Mouse (Mus musculus) liver, adult 2 months (tissue): Measurements from ENCODE around the gene Sema4b. TPM values are rescaled to one million over a fixed set of nuclear protein-coding genes. Genes with fewer than 3 reads are reported as not detected.

Experiments used
- DNase-seq: peaks from one replicate; pipeline ENCODE4 v3.0.0-alpha.2; 2011; ENCODE audit warnings: low read depth, low spot score; ENCODE audit errors: extremely low read depth
- H3K27ac ChIP-seq: fragments of 200-500 bp; replicated peaks from 2 replicates; pipeline ENCODE4 v1.5.1; 2012; ENCODE audit warnings: low read depth, mild to moderate bottlenecking, control low read depth, inconsistent platforms, low read length; ENCODE audit not compliant: insufficient read depth
- H3K27me3 ChIP-seq: fragments of 200-500 bp; 2 replicates; pipeline ENCODE4 v1.6.1; 2012; ENCODE audit warnings: mild to moderate bottlenecking, moderate library complexity, low read length, inconsistent platforms; ENCODE audit not compliant: control insufficient read depth, insufficient read depth
- H3K36me3 ChIP-seq: fragments of 200-500 bp; 2 replicates; pipeline ENCODE4 v1.6.1; 2012; ENCODE audit warnings: low read length, inconsistent platforms; ENCODE audit not compliant: control insufficient read depth, insufficient read depth
- H3K4me1 ChIP-seq: fragments of 200-500 bp; 2 replicates; pipeline ENCODE4 v1.6.1; 2011; ENCODE audit warnings: low read length; ENCODE audit not compliant: control insufficient read depth, insufficient read depth
- H3K4me3 ChIP-seq: fragments of 200-500 bp; 2 replicates; pipeline ENCODE4 v1.5.1; 2011; ENCODE audit warnings: low read depth, mild to moderate bottlenecking, control low read depth, low read length, moderate library complexity; ENCODE audit not compliant: insufficient read depth
- H3K79me2 ChIP-seq: fragments of 200-500 bp; 2 replicates; pipeline ENCODE4 v1.6.1; 2012; ENCODE audit warnings: inconsistent platforms, mild to moderate bottlenecking, low read length, moderate library complexity; ENCODE audit not compliant: control insufficient read depth, insufficient read depth
- H3K9ac ChIP-seq: fragments of 200-500 bp; 2 replicates; pipeline ENCODE4 v1.6.1; 2012; ENCODE audit warnings: low read depth, mild to moderate bottlenecking, control low read depth, inconsistent platforms, low read length
- CTCF ChIP-seq: fragments of 200-500 bp; IDR thresholded peaks from 2 replicates; pipeline ENCODE4 v1.5.1; 2011; ENCODE audit warnings: low read depth, low read length, control low read depth
- POLR2A ChIP-seq: fragments of 200-500 bp; IDR thresholded peaks from 2 replicates; pipeline ENCODE4 v1.6.1; 2011; ENCODE audit warnings: low read length, control low read depth; ENCODE audit not compliant: insufficient read depth; ENCODE audit errors: extremely low read depth
- WGBS: fragments of 180-500 bp; shearing (Covaris S2); methylation state at CpG from one replicate; pipeline ENCODE4 v1.1.7; 2018; 5-methylcytosine and 5-hydroxymethylcytosine counted together
- polyA plus RNA-seq: library from polyadenylated mRNA; depleted of rRNA; stranded (reverse); fragments of >200 nt; gene quantifications from 2 replicates; pipeline ENCODE4 v1.2.3, GENCODE M21; 2012
- total RNA-seq: library from RNA; depleted of rRNA; stranded (reverse); fragments of >200 nt; gene quantifications from 2 replicates; pipeline ENCODE4 v1.2.3, GENCODE M21; 2014

Gene Sema4b
- total and polyA plus RNA-seq, 2 experiments, result 3.7 to 4.4 TPM

GRCm38 (mm10) chr7:80158496-80159268 lies 28.0 kb upstream of the Sema4b start:
- WGBS, result 95% methylated on average over 8 of the region's 8 CpGs
- TF ChIP-seq CTCF (no peak), POLR2A (no peak)
- Histone ChIP-seq H3K27ac (no peak overlapping the region), H3K9ac (no peak overlapping the region), H3K4me3 (no peak overlapping the region), H3K36me3 (no peaks in the 10 kb centered on the region), H3K27me3 (no peaks in the 10 kb centered on the region), H3K4me1 (peaks cover 7% of the 10 kb centered on the region), H3K79me2 (no peaks in the 10 kb centered on the region)
- DNase-seq, result no peak

DNA sequence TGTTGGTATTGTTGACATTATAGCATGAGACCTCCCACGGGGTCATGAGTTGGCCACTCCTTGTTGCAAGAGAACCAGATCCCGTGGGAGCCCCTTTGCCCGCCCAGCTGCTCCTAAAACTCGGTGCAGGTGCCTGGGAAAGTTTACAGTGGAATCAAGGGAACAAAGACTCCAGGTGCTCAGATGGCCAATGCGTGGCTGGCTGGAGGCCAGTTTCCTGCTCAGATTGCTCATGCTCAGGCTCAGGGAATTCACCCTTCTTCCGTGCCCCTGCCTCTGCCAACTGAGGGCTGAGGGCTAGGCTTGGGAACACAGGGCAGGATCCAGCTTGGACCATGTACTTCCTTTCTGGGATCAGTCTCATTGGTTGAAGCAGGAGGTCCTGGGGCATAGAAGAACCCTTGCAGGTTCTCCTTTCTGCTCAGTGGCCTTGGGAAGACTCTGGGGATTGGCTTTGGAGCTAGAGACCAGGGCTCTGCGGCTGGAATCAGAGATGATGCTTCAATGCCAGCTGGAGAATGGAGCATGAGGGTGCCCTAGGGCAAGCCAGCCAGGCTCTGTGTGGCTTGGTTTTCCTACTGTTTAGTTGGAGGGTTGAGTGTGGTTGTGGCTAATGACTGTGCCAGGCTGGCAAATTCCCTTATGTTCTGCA lies 26.2 kb upstream of the Sema4b start:
- H3K9ac ChIP-seq, result no peak overlapping the region
- H3K4me1 ChIP-seq, result peaks cover 6% of the 10 kb centered on the region
- peak; percentile 61 for DNase-seq
- no peaks in the 10 kb centered on the region for H3K27me3 ChIP-seq
- no peak overlapping the region for H3K4me3 ChIP-seq
- 37% methylated on average over 7 of the region's 7 CpGs for WGBS
- no peaks in the 10 kb centered on the region for H3K36me3 ChIP-seq
- H3K27ac ChIP-seq, result no peak overlapping the region
- TF ChIP-seq CTCF (no peak), POLR2A (no peak)
- H3K79me2 ChIP-seq, result no peaks in the 10 kb centered on the region

- Histone ChIP-seq H3K4me3 (no peak overlapping the region), H3K36me3 (no peaks in the 10 kb centered on the region), H3K9ac (no peak overlapping the region), H3K27me3 (no peaks in the 10 kb centered on the region), H3K27ac (no peak overlapping the region), H3K4me1 (peaks cover 6% of the 10 kb centered on the region), H3K79me2 (no peaks in the 10 kb centered on the region)
- TF ChIP-seq POLR2A, result no peak
- no peak for TF ChIP-seq CTCF
- DNase-seq, result peak; percentile 65
- WGBS, result 70% methylated on average over 8 of the region's 8 CpGs
Measured at GRCm38 (mm10) chr7:80160945-80161306, 25.7 kb upstream of the Sema4b start.

- Histone ChIP-seq H3K27me3 (no peaks in the 10 kb centered on the region), H3K4me3 (no peak overlapping the region), H3K79me2 (no peaks in the 10 kb centered on the region), H3K9ac (no peak overlapping the region), H3K4me1 (no peaks in the 10 kb centered on the region), H3K27ac (no peak overlapping the region), H3K36me3 (no peaks in the 10 kb centered on the region)
- TF ChIP-seq CTCF (no peak), POLR2A (no peak)
- 87% methylated on average over 5 of the region's 5 CpGs for WGBS
- DNase-seq, result no peak
Measured at GRCm38 (mm10) chr7:80165432-80165831, 21.2 kb upstream of the Sema4b start.

GRCm38 (mm10) chr7:80166740-80167139 lies 19.9 kb upstream of the Sema4b start:
- H3K9ac ChIP-seq, result no peak overlapping the region
- no peaks in the 10 kb centered on the region for H3K79me2 ChIP-seq
- no peaks in the 10 kb centered on the region for H3K27me3 ChIP-seq
- H3K4me3 ChIP-seq, result no peak overlapping the region
- no peak overlapping the region for H3K27ac ChIP-seq
- WGBS, result 62% methylated on average over 7 of the region's 7 CpGs
- H3K36me3 ChIP-seq, result no peaks in the 10 kb centered on the region
- TF ChIP-seq CTCF, result no peak
- H3K4me1 ChIP-seq, result no peaks in the 10 kb centered on the region
- no peak for DNase-seq

GRCm38 (mm10) chr7:80169847-80170246 lies 16.8 kb upstream of the Sema4b start:
- H3K79me2 ChIP-seq, result no peaks in the 10 kb centered on the region
- H3K4me1 ChIP-seq, result no peaks in the 10 kb centered on the region
- H3K9ac ChIP-seq, result no peak overlapping the region
- DNase-seq, result no peak
- no peak overlapping the region for H3K4me3 ChIP-seq
- H3K36me3 ChIP-seq, result no peaks in the 10 kb centered on the region
- WGBS, result 99% methylated on average over 2 of the region's 2 CpGs
- H3K27ac ChIP-seq, result no peak overlapping the region
- no peak for TF ChIP-seq POLR2A
- TF ChIP-seq CTCF, result no peak
- H3K27me3 ChIP-seq, result no peaks in the 10 kb centered on the region
